Mouse (Mus musculus): ENCODE data around the gene Sycp2. TPM values are rescaled to one million over a fixed set of nuclear protein-coding genes. Genes with fewer than 3 reads are reported as not detected.
"Not testable (repeated sequence)": the region's sequence is repeated elsewhere in the genome, so short reads cannot be mapped to it uniquely, and the experiment has no call there.

Gene Sycp2
- polyA plus RNA-seq, 1 experiment, result not detected

- Histone ChIP-seq H3K79me2 (ENCODE audit: control insufficient read depth, insufficient read depth) (no peaks in the 10 kb centered on the region), H3ac (ENCODE audit: control insufficient read depth, insufficient read length) (no peak overlapping the region), H3K4me3 (no peak overlapping the region), H3K36me3 (ENCODE audit: control insufficient read depth, insufficient read depth) (no peaks in the 10 kb centered on the region), H3K4me2 (ENCODE audit: low read depth) (no peak overlapping the region), H3K27me3 (ENCODE audit: control insufficient read depth, insufficient read depth, insufficient read length) (no peaks in the 10 kb centered on the region)
- no peak for TF ChIP-seq MYOG (IDR thresholded peaks at IDR 0.05; ENCODE audit: control insufficient read depth in 1 of 3, insufficient read depth in 1 of 3, insufficient read length in 2 of 3, low read depth in 2 of 3)
- no peak for TF ChIP-seq MAX (IDR thresholded peaks at IDR 0.05; ENCODE audit: low read depth)
- TF ChIP-seq POLR2A (IDR thresholded peaks at IDR 0.05; ENCODE audit: insufficient read length, low read depth), result no peak
- no peak for TF ChIP-seq POLR2AphosphoS2 (IDR thresholded peaks at IDR 0.05; ENCODE audit: insufficient read length, low read depth)
- no peak for TF ChIP-seq USF1 (IDR thresholded peaks at IDR 0.05; ENCODE audit: low read depth)
- TF ChIP-seq CEBPB (IDR thresholded peaks at IDR 0.05; ENCODE audit: insufficient read depth, poor library complexity, severe bottlenecking), result no peak
- no peak for TF ChIP-seq REST (IDR thresholded peaks at IDR 0.05; ENCODE audit: insufficient read depth, insufficient read length)
- no peak for TF ChIP-seq MYOD1 (IDR thresholded peaks at IDR 0.05; ENCODE audit: control insufficient read depth in 1 of 3, insufficient read length in 2 of 3, low read depth in 2 of 3)
Measured at GRCm38 (mm10) chr2:178409024-178409423, 1.5 kb upstream of the Sycp2 start.

GRCm38 (mm10) chr2:178342597-178342996 lies 64.9 kb downstream of the Sycp2 start:
- Histone ChIP-seq H3K36me3 (ENCODE audit: control insufficient read depth, insufficient read depth) (no peaks in the 10 kb centered on the region), H3ac (ENCODE audit: control insufficient read depth, insufficient read length) (no peak overlapping the region), H3K79me2 (ENCODE audit: control insufficient read depth, insufficient read depth) (no peaks in the 10 kb centered on the region), H3K4me2 (ENCODE audit: low read depth) (no peak overlapping the region), H3K27me3 (ENCODE audit: control insufficient read depth, insufficient read depth, insufficient read length) (no peaks in the 10 kb centered on the region), H3K4me3 (no peak overlapping the region)
- TF ChIP-seq TCF3 (IDR thresholded peaks at IDR 0.05; ENCODE audit: insufficient read length, low read depth) (no peak), USF1 (IDR thresholded peaks at IDR 0.05; ENCODE audit: low read depth) (no peak), MYOG (IDR thresholded peaks at IDR 0.05; ENCODE audit: control insufficient read depth in 1 of 3, insufficient read depth in 1 of 3, insufficient read length in 2 of 3, low read depth in 2 of 3) (no peak)

DNA sequence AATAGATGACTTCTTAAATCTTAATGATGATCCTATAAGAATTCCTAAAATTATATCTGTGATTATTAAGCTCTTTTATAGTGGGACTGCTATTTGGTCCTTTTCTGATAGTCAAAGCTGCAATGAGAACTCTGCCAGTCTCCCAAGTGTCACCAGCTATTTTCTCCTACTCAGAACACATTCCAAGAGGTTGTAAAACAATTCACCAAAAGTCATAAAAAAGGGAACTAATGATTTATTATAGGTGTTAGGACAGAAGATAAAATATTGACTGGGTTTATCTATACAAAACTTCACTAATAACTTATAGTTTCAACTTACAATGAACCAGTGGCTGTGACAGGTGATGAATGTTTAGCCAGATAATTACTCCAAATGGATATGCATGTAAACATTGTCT lies 65.4 kb downstream of the Sycp2 start:
- not testable (repeated sequence) for H3K36me3 ChIP-seq (ENCODE audit: control insufficient read depth, insufficient read depth); H3ac ChIP-seq (ENCODE audit: control insufficient read depth, insufficient read length); H3K79me2 ChIP-seq (ENCODE audit: control insufficient read depth, insufficient read depth); H3K4me2 ChIP-seq (ENCODE audit: low read depth); H3K27me3 ChIP-seq (ENCODE audit: control insufficient read depth, insufficient read depth, insufficient read length); H3K4me3 ChIP-seq

DNA sequence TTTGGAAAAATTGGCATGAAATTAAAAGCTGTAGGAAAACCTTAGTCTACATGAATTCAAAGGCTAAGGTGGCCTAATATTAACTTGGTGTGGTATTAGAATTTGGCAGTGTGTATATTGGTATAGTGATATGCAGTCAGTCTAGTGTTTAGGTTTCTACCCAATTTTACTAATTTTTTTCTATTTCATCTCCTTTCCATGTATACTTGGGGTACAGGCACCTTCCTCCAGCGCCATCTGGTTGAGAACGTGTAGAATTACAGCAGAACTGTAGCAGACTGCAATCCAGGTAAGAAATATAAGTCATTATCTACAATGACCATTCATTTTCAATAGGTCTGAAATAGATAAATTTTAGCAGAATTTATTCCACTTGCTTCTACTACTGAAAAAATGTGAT lies 68.4 kb downstream of the Sycp2 start:
- TF ChIP-seq TCF3 (IDR thresholded peaks at IDR 0.05; ENCODE audit: insufficient read length, low read depth), result no peak
- H3K36me3 ChIP-seq (ENCODE audit: control insufficient read depth, insufficient read depth), result no peaks in the 10 kb centered on the region
- no peak overlapping the region for H3ac ChIP-seq (ENCODE audit: control insufficient read depth, insufficient read length)
- H3K27me3 ChIP-seq (ENCODE audit: control insufficient read depth, insufficient read depth, insufficient read length), result no peaks in the 10 kb centered on the region
- no peak overlapping the region for H3K4me2 ChIP-seq (ENCODE audit: low read depth)
- H3K4me3 ChIP-seq, result no peak overlapping the region
- H3K79me2 ChIP-seq (ENCODE audit: control insufficient read depth, insufficient read depth), result no peaks in the 10 kb centered on the region

DNA sequence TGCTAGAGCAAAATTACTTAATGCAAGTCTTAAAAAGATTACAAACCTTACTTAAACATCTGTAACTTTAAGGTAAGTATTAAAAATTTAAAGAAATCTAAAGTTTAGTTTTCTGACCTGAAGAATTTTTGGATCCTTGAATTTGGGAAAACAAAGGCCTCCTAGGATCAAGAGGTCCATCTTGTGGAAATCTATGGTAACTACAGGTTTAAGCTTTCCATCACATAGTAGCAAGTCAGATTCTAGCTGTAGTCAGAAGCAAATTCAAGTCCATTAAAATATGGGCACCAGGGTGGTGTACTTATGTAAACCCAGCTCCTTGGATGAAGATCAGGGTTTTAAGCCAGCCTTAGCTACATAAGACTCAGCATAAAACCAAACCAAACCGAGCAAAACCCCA lies 69.6 kb downstream of the Sycp2 start:
- Histone ChIP-seq H3ac (ENCODE audit: control insufficient read depth, insufficient read length) (no peak overlapping the region), H3K27me3 (ENCODE audit: control insufficient read depth, insufficient read depth, insufficient read length) (no peaks in the 10 kb centered on the region), H3K79me2 (ENCODE audit: control insufficient read depth, insufficient read depth) (no peaks in the 10 kb centered on the region), H3K4me2 (ENCODE audit: low read depth) (no peak overlapping the region), H3K4me3 (no peak overlapping the region), H3K36me3 (ENCODE audit: control insufficient read depth, insufficient read depth) (no peaks in the 10 kb centered on the region)
- TF ChIP-seq TCF3 (IDR thresholded peaks at IDR 0.05; ENCODE audit: insufficient read length, low read depth), result no peak
- TF ChIP-seq MYOG (IDR thresholded peaks at IDR 0.05; ENCODE audit: control insufficient read depth in 1 of 3, insufficient read depth in 1 of 3, insufficient read length in 2 of 3, low read depth in 2 of 3), result no peak
- no peak for TF ChIP-seq USF1 (IDR thresholded peaks at IDR 0.05; ENCODE audit: low read depth)
- no peak for TF ChIP-seq SRF (IDR thresholded peaks at IDR 0.05; ENCODE audit: control insufficient read depth, insufficient read length, low read depth)

GRCm38 (mm10) chr2:178329986-178330385 lies 77.5 kb downstream of the Sycp2 start:
- H3ac ChIP-seq (ENCODE audit: control insufficient read depth, insufficient read length), result no peak overlapping the region
- no peak overlapping the region for H3K4me2 ChIP-seq (ENCODE audit: low read depth)
- no peaks in the 10 kb centered on the region for H3K36me3 ChIP-seq (ENCODE audit: control insufficient read depth, insufficient read depth)
- no peaks in the 10 kb centered on the region for H3K27me3 ChIP-seq (ENCODE audit: control insufficient read depth, insufficient read depth, insufficient read length)
- H3K4me3 ChIP-seq, result no peak overlapping the region
- H3K79me2 ChIP-seq (ENCODE audit: control insufficient read depth, insufficient read depth), result no peaks in the 10 kb centered on the region
- no peak for TF ChIP-seq TCF3 (IDR thresholded peaks at IDR 0.05; ENCODE audit: insufficient read length, low read depth)
- TF ChIP-seq E2F4 (IDR thresholded peaks at IDR 0.05; ENCODE audit: insufficient read depth), result no peak
- no peak for TF ChIP-seq SRF (IDR thresholded peaks at IDR 0.05; ENCODE audit: control insufficient read depth, insufficient read length, low read depth)
- TF ChIP-seq TCF12 (IDR thresholded peaks at IDR 0.05; ENCODE audit: insufficient read depth, poor library complexity, severe bottlenecking), result no peak
- TF ChIP-seq CEBPB (IDR thresholded peaks at IDR 0.05; ENCODE audit: insufficient read depth, poor library complexity, severe bottlenecking), result no peak
- TF ChIP-seq REST (IDR thresholded peaks at IDR 0.05; ENCODE audit: insufficient read depth, insufficient read length), result no peak
- TF ChIP-seq POLR2A (IDR thresholded peaks at IDR 0.05; ENCODE audit: insufficient read length, low read depth), result no peak
